Mouse (Mus musculus): ENCODE data around the gene Cycs. TPM values are rescaled to one million over a fixed set of nuclear protein-coding genes. Genes with fewer than 3 reads are reported as not detected.

Cycs gene
- 79.1 and 84.4 TPM in 2 replicates for polyA plus RNA-seq (2015; fragmentation: Nextera tagmentation; extraction: Ambion mirVana)

GRCm38 (mm10) chr6:50566141-50566996, at the start of gene Cycs:
Gene Cycs (minus strand): TSS chr6:50566538.
- ATAC-seq (ENCODE audit: low FRiP score, low TSS enrichment): peak; percentile 98
- no peaks in the 10 kb centered on the region for H3K4me1 ChIP-seq (replicated peaks; ENCODE audit: control insufficient read depth, insufficient read depth)
- no peaks in the 10 kb centered on the region for H3K36me3 ChIP-seq (ENCODE audit: control insufficient read depth, insufficient read depth, low read length)
- H3K27me3 ChIP-seq (ENCODE audit: control insufficient read depth, insufficient read depth, low read length): no peaks in the 10 kb centered on the region
- peak within 1 kb of the TSS; percentile 81 for H3K9ac ChIP-seq (ENCODE audit: low read length)
- H3K4me2 ChIP-seq (replicated peaks; ENCODE audit: low read depth): peak within 1 kb of the TSS; percentile 82
- H3K27ac ChIP-seq (replicated peaks): peak within 1 kb of the TSS; percentile 90
- TF ChIP-seq CTCF (IDR thresholded peaks at IDR 0.05; ENCODE audit: low read depth) (peak; percentile 65), EP300 (optimal IDR thresholded peaks at IDR 0.05) (no peak)
- no peaks in the 10 kb centered on the region for H3K9me3 ChIP-seq (ENCODE audit: control insufficient read depth, low read length)
- peak within 1 kb of the TSS; percentile 81 for H3K4me3 ChIP-seq (ENCODE audit: low read depth, low read length)
- peak; percentile 100 for DNase-seq (ENCODE audit: low spot score)
- under 1% methylated on average over 78 of the region's 78 CpGs for WGBS

DNA sequence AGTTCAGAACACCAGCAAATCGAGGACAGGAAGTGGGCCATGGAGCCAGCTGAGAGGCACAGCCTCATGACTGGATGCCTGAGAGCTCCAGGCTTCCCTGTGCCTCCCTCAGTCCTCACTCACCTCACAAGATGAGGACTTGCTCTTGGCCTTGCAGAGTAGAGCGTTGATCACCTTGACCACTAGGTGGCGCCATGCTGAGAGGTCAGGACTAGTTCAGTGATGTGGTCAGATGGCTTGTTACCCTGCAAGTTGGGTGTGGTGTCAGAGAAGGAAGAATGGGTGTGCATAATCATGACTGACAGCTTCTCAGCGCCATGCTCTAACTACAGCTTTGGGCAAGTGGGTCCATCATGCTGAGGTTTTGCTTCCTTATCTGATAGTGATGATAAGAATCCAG, 35.3 kb upstream of the Cycs start:
- 31% methylated on average over 4 of the region's 4 CpGs for WGBS
- TF ChIP-seq CTCF (IDR thresholded peaks at IDR 0.05; ENCODE audit: low read depth) (peak; percentile 81), EP300 (optimal IDR thresholded peaks at IDR 0.05) (no peak)
- H3K4me3 ChIP-seq (ENCODE audit: low read depth, low read length): no peak overlapping the region
- no peaks in the 10 kb centered on the region for H3K27me3 ChIP-seq (ENCODE audit: control insufficient read depth, insufficient read depth, low read length)
- no peak overlapping the region for H3K9ac ChIP-seq (ENCODE audit: low read length)
- H3K4me2 ChIP-seq (replicated peaks; ENCODE audit: low read depth): no peak overlapping the region
- DNase-seq (ENCODE audit: low spot score): peak; percentile 71
- H3K27ac ChIP-seq (replicated peaks): no peak overlapping the region
- H3K9me3 ChIP-seq (ENCODE audit: control insufficient read depth, low read length): no peaks in the 10 kb centered on the region
- no peaks in the 10 kb centered on the region for H3K4me1 ChIP-seq (replicated peaks; ENCODE audit: control insufficient read depth, insufficient read depth)
- H3K36me3 ChIP-seq (ENCODE audit: control insufficient read depth, insufficient read depth, low read length): no peaks in the 10 kb centered on the region
- ATAC-seq (ENCODE audit: low FRiP score, low TSS enrichment): peak; percentile 52

GRCm38 (mm10) chr6:50598560-50598959, 32.2 kb upstream of the Cycs start:
- no peak overlapping the region for H3K9ac ChIP-seq (ENCODE audit: low read length)
- WGBS: 37% methylated on average over 5 of the region's 5 CpGs
- H3K9me3 ChIP-seq (ENCODE audit: control insufficient read depth, low read length): no peaks in the 10 kb centered on the region
- no peak overlapping the region for H3K4me3 ChIP-seq (ENCODE audit: low read depth, low read length)
- no peaks in the 10 kb centered on the region for H3K4me1 ChIP-seq (replicated peaks; ENCODE audit: control insufficient read depth, insufficient read depth)
- no peak for DNase-seq (ENCODE audit: low spot score)
- H3K27ac ChIP-seq (replicated peaks): no peak overlapping the region
- no peaks in the 10 kb centered on the region for H3K27me3 ChIP-seq (ENCODE audit: control insufficient read depth, insufficient read depth, low read length)
- no peak overlapping the region for H3K4me2 ChIP-seq (replicated peaks; ENCODE audit: low read depth)
- no peaks in the 10 kb centered on the region for H3K36me3 ChIP-seq (ENCODE audit: control insufficient read depth, insufficient read depth, low read length)
- ATAC-seq (ENCODE audit: low FRiP score, low TSS enrichment): no peak
- TF ChIP-seq CTCF (IDR thresholded peaks at IDR 0.05; ENCODE audit: low read depth): peak; percentile 14; the same call in 1 of the 2 replicates
- no peak for TF ChIP-seq EP300 (optimal IDR thresholded peaks at IDR 0.05)

DNA sequence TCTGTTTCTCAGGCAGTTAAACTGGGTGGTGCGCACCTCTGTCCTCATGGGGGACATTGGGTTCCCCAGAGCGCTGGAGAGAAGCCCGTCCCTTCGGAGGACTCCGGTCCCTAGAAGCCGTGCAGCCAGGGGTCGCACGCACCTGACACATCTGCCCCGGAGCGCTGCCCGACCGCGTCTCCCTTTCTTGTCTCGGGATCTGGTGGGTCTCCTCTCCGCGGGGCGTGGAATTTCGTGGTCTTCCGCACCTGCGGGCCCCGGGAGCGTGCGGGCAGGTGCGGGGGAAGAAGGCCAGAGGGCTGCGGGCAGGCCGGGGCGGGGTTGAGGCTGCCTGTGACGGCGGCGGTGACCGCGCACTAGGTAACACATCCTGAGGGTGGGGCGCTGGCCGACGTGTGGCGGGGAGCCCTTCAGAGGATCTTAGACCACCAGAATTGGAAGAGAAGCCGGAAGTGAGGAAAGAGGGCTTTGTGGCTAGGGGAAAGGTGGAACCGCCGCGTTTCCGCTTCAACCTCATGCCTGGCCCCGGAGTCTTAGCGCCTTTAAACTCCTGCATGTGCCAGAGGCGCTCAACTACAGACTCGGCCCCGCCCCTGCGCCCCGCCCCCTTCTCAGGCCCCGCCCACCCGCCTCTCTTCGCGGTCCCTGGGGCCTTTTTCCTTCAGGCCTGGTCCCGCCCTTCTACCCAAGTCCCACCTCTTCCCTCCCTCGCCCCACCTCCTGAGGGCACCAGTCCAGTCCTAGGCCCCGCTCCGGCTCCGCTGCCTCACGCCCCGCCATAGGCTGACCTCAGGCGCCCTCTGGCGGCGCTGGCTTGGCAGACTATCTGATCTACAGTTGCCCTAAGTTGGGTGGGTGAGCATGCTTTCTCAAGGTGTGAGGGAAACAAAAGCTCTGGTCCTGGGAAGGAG, 30.2 kb upstream of the Cycs start, which contains the start of gene 4921507P07Rik:
4921507P07Rik (minus strand) TSS at position 332 of the 911 bp plus-strand sequence.
- TF ChIP-seq EP300 (optimal IDR thresholded peaks at IDR 0.05) (no peak), CTCF (IDR thresholded peaks at IDR 0.05; ENCODE audit: low read depth) (peak; percentile 94)
- no peaks in the 10 kb centered on the region for H3K27me3 ChIP-seq (ENCODE audit: control insufficient read depth, insufficient read depth, low read length)
- H3K9ac ChIP-seq (ENCODE audit: low read length): peak within 1 kb of the TSS; percentile 71
- ATAC-seq (ENCODE audit: low FRiP score, low TSS enrichment) (peak; percentile 98), DNase-seq (ENCODE audit: low spot score) (peak; percentile 99)
- H3K27ac ChIP-seq (replicated peaks): 0 out of 2 replicates have a peak within 1 kb of the TSS, but pooled peaks have one; percentile 35
- no peaks in the 10 kb centered on the region for H3K36me3 ChIP-seq (ENCODE audit: control insufficient read depth, insufficient read depth, low read length)
- peak within 1 kb of the TSS; percentile 98 for H3K4me2 ChIP-seq (replicated peaks; ENCODE audit: low read depth)
- H3K4me1 ChIP-seq (replicated peaks; ENCODE audit: control insufficient read depth, insufficient read depth): no peaks in the 10 kb centered on the region
- no peaks in the 10 kb centered on the region for H3K9me3 ChIP-seq (ENCODE audit: control insufficient read depth, low read length)
- under 1% methylated on average over 56 of the region's 62 CpGs for WGBS
- H3K4me3 ChIP-seq (ENCODE audit: low read depth, low read length): peak within 1 kb of the TSS; percentile 51

DNA sequence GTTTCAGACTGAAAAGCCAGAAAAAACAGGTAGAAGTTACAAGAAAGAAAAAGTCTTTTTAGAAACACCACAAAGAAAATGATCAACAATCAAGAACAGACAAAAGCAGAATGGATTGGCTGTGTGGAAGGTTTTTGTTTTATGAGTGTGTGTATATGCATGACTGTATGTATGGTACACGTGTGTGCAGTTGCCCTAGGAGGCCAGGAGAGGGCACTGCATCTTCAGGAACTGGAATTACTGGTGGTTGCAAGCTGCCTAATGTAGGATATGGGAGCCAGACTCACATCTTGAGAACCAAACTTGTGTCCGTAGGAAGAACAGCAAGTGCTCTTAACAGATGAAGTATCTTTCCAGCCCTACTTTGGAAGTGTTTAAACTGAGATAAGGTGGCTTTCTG, 28.0 kb upstream of the Cycs start:
- Histone ChIP-seq H3K4me2 (replicated peaks; ENCODE audit: low read depth) (no peak overlapping the region), H3K36me3 (ENCODE audit: control insufficient read depth, insufficient read depth, low read length) (no peaks in the 10 kb centered on the region), H3K4me3 (ENCODE audit: low read depth, low read length) (no peak overlapping the region), H3K9me3 (ENCODE audit: control insufficient read depth, low read length) (no peaks in the 10 kb centered on the region), H3K27ac (replicated peaks) (no peak overlapping the region), H3K9ac (ENCODE audit: low read length) (no peak overlapping the region), H3K27me3 (ENCODE audit: control insufficient read depth, insufficient read depth, low read length) (no peaks in the 10 kb centered on the region), H3K4me1 (replicated peaks; ENCODE audit: control insufficient read depth, insufficient read depth) (no peaks in the 10 kb centered on the region)
- peak; percentile 27 for TF ChIP-seq CTCF (IDR thresholded peaks at IDR 0.05; ENCODE audit: low read depth)
- TF ChIP-seq EP300 (optimal IDR thresholded peaks at IDR 0.05): no peak
- ATAC-seq (ENCODE audit: low FRiP score, low TSS enrichment): no peak
- 92% methylated on average over 2 of the region's 2 CpGs for WGBS
- no peak for DNase-seq (ENCODE audit: low spot score)

All from stomach, postnatal 0 days (tissue).